Mouse (Mus musculus) heart, adult 2 months (tissue): Measurements from ENCODE around the gene Acss3.

Experiments used
- CTCF ChIP-seq: fragments of 200-600 bp; IDR thresholded peaks from 2 replicates; pipeline ENCODE4 v1.8.1; 2022; ENCODE audit warnings: antibody characterized with exemption, mild to moderate bottlenecking, moderate library complexity
- EP300 ChIP-seq: fragments of 200-500 bp; IDR thresholded peaks from 2 replicates; pipeline ENCODE4 v1.6.1; 2011; ENCODE audit warnings: low read depth, low read length, control low read depth; ENCODE audit not compliant: insufficient read depth
- POLR2A ChIP-seq: fragments of 200-500 bp; IDR thresholded peaks from 2 replicates; pipeline ENCODE4 v1.6.1; 2011; ENCODE audit warnings: mild to moderate bottlenecking, low read depth, low read length, control low read depth; ENCODE audit not compliant: insufficient read depth

- TF ChIP-seq CTCF = no peak
- TF ChIP-seq POLR2A = no peak
- no peak for TF ChIP-seq EP300
Measured at GRCm38 (mm10) chr10:106913032-106913431, 210.4 kb downstream of the Acss3 start.
